Mouse (Mus musculus) ES-E14 (cell line): ENCODE data around the gene Apol11a.
"Not testable (repeated sequence)": the region's sequence is repeated elsewhere in the genome, so short reads cannot be mapped to it uniquely, and the experiment has no call there.

Experiments used
- CHD2 ChIP-seq: IDR thresholded peaks from 2 replicates; pipeline ENCODE4 v1.6.1; 2014; ENCODE audit warnings: mild to moderate bottlenecking, low read depth, low read length, inconsistent platforms
- MAFK ChIP-seq: IDR thresholded peaks from 2 replicates; pipeline ENCODE4 v1.6.1; 2014; ENCODE audit warnings: mild to moderate bottlenecking, low read depth, low read length, inconsistent platforms; ENCODE audit not compliant: insufficient read depth
- ZC3H11A ChIP-seq: IDR thresholded peaks from 2 replicates; pipeline ENCODE4 v1.6.1; 2012; ENCODE audit warnings: low read depth, mild to moderate bottlenecking, inconsistent platforms, low read length, borderline replicate concordance
- ZNF384 ChIP-seq: IDR thresholded peaks from 2 replicates; pipeline ENCODE4 v1.6.1; 2012; ENCODE audit warnings: low read depth, low read length, inconsistent platforms

DNA sequence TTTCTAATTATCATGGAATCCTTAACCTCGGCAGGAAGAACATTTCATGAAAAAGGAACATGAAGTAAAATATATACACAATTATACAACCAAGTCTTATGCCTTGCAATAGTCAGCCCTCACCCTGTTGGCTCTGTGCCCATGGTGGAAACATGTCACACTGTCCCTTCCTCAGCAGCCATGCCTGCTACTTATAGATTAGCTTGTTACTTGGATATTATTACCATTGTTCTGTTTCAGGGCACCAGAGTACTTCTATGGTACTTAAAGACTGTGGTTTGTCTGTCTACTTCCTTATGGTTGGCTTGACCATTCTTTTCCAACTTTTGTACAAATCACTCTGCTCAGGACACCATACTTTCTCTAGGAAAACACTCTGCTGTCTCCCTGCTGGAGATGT, 14.9 kb upstream of the Apol11a start:
- TF ChIP-seq ZC3H11A, ZNF384, CHD2, MAFK: not testable (repeated sequence)
